Mouse (Mus musculus): Measurements from ENCODE around the gene Lrrc8b. TPM values are rescaled to one million over a fixed set of nuclear protein-coding genes. Genes with fewer than 3 reads are reported as not detected.

Lrrc8b gene
- 8.9 and 9.5 TPM in 2 replicates for polyA plus RNA-seq (2015; fragmentation: Nextera tagmentation; extraction: Ambion mirVana)

GRCm38 (mm10) chr5:105415198-105415791 is at the start of gene Lrrc8b:
Gene Lrrc8b, plus strand, starts transcription at chr5:105415775.
- peak; percentile 90 for DNase-seq (ENCODE audit: low spot score)

DNA sequence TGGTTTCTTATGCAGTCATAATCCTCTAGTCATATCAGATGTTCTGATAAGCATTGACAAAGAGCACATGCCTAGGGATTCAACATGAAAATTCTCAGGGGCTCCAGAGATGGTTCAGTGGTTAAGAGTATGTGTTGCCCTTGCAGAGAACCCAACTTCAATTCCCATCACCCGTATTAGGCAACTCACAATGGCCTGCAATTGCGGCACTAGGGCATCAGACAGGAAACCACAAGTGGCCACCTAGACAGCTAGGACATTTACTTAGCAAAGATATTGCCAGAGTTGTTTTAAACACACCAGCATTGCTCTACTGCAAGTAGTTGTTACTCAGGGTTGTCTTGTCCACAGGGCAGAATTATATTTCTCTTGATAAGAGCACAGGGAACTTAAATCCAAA is 34.1 kb upstream of the Lrrc8b start:
- no peak for DNase-seq (ENCODE audit: low spot score)

GRCm38 (mm10) chr5:105390346-105390745 is 25.2 kb upstream of the Lrrc8b start:
- DNase-seq (ENCODE audit: low spot score) = no peak

GRCm38 (mm10) chr5:105393731-105394130 is 21.8 kb upstream of the Lrrc8b start:
- no peak for DNase-seq (ENCODE audit: low spot score)

GRCm38 (mm10) chr5:105395188-105395587 is 20.4 kb upstream of the Lrrc8b start:
- DNase-seq (ENCODE audit: low spot score) = no peak

DNA sequence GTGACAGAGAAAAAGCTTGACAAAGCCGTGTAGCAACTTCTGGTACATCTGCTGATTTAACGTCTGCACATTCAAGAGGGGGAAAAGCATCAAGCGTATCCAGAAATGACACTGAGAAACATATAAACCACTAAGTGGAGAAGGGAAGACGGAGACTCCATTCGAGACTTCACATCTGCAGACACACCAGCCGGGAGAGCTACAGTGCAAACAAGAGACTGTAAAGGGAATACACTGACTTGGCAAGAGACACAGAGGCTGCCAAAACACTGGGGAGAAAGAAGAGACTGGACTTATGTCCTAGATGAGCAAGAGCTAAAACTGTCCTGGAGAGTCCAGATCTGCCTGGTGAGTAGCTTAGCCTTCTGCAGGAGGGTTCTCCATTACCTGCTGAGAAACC is 16.6 kb upstream of the Lrrc8b start:
- no peak for DNase-seq (ENCODE audit: low spot score)

DNA sequence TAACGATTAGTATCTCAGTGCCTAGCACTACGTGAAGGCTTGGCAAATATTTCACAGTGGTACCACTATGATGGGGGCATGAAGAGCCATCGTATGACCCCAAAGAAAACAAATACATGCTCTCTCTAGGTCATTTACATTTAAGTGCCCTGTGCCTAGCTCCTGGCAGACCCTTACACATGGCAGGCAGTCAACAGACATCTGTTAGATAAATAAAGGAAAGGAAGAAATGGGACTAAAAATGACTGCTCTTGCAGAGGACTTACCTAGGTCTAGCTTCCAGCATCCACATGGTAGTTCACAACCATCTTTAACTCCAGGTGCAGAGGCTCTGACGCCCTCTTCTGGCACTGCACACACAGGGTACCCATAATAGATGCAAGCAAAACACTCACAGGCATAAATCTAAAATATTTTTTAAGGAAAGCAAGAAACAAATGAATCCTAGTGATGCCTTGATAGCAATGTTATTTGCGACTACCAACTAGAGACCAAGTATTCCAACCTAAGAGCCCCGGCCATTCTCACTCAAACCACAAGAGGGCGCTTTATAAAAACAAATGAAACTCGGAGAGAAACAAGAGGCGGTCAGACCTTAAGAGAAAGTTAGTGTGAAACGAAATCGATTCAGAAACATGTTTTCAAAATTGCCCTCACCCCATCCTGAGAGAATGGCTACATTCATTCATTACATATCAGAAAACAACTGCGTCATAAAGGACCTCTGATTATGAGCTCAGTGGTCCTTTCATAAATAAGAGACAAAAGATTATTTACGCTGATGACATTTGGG is 15.7 kb upstream of the Lrrc8b start:
- DNase-seq (ENCODE audit: low spot score) = peak; percentile 76

DNA sequence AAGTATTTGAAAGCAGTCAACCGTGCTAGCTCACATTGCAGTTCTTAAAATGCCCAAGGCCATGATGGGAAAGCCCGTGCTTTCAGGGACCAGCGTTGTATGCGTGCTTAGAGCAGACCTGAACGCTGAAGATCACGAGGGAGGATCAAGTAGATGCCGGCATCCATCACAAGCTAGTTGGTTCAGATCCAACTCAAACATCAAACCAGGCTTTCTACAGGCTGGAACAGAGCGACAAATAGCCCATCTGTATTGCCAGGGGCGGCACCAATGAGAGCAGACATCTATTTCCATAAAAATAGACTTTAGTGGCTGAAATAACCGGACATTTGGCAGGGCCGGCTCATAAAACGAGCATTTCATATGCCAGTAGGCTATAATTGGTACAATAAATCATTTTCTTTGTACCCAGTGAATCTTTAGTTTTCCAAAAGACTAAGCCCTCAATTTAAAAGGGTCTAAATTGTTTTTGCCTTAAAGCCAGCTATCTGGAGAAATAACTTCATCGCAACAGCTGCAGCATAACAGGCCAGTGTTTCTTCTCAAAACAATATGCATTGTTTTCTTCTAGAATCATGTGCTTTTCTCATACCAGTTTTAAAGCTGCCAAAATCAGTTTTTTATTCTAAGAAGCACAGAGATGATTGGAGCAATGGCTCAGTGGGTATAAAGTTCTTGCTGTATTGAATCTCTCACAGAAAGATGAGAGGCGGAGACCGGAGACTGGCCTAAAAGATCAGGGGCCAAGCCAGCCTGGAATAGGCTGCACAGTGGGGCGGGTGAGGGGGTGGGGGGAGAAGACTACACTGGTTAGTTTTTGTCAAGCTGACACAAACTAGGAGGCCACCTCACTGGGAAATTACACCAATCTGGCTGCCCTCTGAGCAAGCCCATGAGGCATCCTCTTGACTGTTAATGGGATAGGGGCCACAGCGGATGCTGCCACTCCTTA is 14.9 kb upstream of the Lrrc8b start:
- DNase-seq (ENCODE audit: low spot score) = no peak

GRCm38 (mm10) chr5:105401536-105401935 is 14.0 kb upstream of the Lrrc8b start:
- DNase-seq (ENCODE audit: low spot score) = no peak

GRCm38 (mm10) chr5:105404961-105405360 is 10.6 kb upstream of the Lrrc8b start:
- peak; percentile 87 for DNase-seq (ENCODE audit: low spot score)

DNA sequence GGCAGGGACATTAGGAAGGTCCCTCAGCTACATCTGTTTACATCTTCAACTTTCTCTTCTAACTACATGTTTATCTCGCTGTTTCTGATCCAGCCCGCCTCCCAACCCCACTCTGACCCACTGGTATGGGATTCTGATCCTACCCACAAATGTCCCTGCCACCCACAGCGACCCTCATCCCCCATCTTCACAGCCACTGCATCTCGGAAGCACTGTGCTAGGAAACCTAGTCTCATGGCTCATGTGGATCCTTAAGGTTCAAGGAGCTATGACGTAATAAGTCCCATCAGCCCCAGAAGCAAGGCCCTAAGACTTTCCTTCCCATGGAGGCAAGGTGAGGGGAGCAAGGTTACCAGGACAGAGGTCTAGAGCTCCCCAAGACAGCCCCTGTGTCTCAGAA is 7.9 kb upstream of the Lrrc8b start:
- DNase-seq (ENCODE audit: low spot score) = no peak

- DNase-seq (ENCODE audit: low spot score) = no peak
Measured at GRCm38 (mm10) chr5:105409092-105409491, 6.5 kb upstream of the Lrrc8b start.

DNA sequence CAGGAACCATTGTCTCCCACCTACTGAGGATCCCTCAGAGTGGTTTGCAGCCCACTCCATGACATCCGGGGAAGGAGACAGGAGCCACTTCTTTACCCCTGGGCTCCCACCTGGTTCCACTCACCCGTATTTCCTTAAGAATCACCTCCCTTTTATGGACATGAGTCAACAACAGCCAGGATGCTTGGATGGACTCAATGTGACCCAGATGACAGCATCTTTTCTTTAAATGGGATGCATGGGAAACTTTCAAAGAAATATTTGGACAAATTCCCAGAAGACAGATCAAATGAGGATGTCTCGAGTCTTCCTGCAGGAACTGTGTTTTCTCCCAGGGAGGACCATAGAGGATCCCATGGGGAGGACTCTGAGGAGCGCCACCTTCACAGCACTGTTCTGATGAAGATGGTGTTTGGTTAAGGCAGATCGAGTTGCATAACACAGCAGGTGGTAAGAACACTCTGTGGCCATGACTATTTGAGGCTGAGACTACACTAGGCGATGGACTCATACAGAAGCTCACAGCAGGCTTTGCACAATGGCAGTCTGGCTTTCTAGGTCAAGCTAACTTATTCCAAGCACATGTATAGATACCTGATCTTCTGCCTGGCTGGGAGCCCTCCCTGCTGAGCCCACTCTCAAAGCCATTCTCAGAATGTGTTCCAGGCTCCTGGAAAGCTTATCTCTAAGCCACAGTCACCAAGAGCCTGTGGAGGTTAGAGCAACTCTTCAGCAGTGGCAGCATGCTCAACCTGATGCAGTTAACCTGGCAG is 4.9 kb upstream of the Lrrc8b start:
- no peak for DNase-seq (ENCODE audit: low spot score)

DNA sequence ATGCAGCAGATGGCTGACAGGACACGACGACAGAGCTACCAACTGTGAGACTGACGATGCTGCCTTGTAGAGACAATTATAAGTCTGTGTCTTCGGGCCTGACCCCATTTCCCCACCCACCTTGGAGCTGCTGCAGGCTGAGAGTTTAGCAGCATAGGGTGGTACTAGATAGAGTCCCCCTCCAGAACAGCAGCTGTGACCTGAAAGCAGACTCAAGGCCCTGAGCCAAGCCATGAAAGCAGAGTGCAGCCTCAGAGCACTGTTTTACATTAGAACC is 4.3 kb upstream of the Lrrc8b start:
- DNase-seq (ENCODE audit: low spot score) = peak; percentile 60

- no peak for DNase-seq (ENCODE audit: low spot score)
Measured at GRCm38 (mm10) chr5:105411768-105412167, 3.8 kb upstream of the Lrrc8b start.

DNA sequence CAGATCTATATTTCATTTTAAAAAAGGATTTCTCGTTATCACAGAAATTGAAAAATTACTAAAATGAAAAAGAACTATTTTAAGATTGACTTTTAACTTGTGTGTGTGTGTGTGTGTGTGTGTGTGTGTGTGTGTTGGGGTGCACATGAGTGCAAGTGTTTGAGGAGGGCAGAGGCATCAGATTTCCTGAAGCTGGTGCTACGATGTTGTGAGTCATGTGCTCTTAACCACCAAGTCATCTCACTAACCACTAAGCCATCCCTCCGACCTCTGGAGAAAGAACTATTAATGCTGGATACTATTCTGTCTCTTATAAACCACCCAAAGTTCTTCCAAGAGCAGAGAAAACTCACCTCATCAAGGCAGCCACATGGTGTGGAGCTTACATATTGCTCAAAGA is 2.9 kb upstream of the Lrrc8b start:
- DNase-seq (ENCODE audit: low spot score) = no peak

GRCm38 (mm10) chr5:105414341-105415120 is 1.0 kb upstream of the Lrrc8b start:
- DNase-seq (ENCODE audit: low spot score) = no peak

DNA sequence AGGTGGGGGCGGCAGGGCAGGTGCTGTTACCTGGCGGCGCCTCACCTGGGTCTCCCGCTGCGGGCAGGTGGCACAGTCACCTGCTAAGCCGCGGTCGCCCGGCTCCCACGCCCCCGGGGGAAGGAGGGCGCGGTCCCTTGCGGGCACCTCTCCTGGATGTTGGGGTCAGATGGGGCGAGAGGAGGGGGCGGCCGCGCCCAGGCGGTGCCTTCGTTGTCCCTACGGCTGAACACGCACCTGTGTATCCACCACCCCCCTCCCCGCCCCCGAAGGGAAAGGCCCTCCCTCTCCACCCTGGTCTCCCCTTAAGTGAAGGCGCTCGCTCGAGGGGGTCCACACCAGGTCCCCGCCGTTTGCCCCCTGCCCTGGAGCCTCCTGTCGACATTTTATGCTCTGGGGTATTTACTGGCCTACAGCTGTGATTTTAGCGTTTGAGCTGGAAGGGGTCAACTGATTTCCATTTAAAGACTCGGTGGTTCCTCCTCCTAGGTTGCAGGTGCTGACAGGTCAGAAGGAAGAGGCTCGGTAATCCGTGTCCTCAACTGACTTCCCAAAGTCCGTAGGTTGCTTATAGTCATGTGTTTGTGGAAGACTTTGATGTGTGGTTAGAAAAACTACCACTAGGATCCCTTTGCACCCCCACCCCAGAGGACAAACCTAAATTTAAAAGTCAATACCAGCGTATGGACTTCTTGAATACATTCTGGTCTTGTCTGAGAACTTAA is 538 bp downstream of the Lrrc8b start:
- peak; percentile 42 for DNase-seq (ENCODE audit: low spot score)

DNA sequence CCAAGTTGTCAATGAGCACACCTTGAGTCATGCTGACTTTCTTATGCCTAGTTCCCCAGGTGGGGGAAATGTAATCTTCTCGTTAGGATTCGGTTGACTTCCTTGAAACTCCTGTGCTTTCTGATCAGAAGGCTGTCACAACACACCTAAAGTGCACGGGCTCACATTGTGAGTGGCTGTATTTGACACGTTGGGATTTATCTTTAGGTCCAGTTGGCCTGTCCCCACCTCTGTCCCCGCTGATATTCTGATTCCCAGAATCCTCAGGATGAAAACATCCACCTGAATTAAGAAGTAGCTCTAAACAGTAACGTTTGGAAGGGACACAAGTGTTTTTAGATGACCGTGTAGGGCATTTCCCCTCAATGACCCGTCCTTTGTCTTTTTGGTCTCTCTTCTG is 1.6 kb downstream of the Lrrc8b start:
- DNase-seq (ENCODE audit: low spot score) = no peak

DNA sequence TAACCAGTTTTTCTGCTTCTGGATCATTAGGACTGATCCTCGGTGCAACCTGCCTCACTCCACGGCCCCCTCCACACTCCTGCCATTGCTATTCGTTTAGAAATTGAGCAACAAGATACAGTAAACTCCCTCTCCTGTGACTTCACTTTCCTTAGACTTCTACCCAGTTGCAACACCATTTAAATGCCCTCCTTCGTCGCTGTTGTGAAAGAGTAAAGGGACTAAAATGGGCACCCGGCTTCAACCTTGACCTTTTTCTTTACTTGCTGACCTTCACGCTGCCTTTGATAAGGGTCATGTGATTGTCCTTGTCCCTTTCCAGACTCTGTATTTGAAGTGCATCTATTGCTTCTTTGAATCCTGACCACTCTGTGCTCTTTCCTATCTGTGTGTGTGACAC is 2.8 kb downstream of the Lrrc8b start:
- DNase-seq (ENCODE audit: low spot score) = no peak
